Mouse (Mus musculus): ENCODE data around the gene Lamb3. TPM values are rescaled to one million over a fixed set of nuclear protein-coding genes. Genes with fewer than 3 reads are reported as not detected.

Lamb3 gene
- polyA plus RNA-seq, 1 experiment from 2014 or later, result 24.4 TPM

GRCm38 (mm10) chr1:193301216-193302092 is 94.0 kb downstream of the Lamb3 start:
- ATAC-seq (ENCODE audit: insufficient read depth), result peak; percentile 94
- peak overlapping the region; percentile 33 for H3K9ac ChIP-seq
- peak; percentile 65 for DNase-seq

GRCm38 (mm10) chr1:193302093-193302405 is 94.5 kb downstream of the Lamb3 start:
- H3K27ac ChIP-seq (ENCODE audit: low read depth), result peak overlapping the region; percentile 88
- H3K9me3 ChIP-seq (ENCODE audit: low read depth, low read length), result no peaks in the 10 kb centered on the region
- 43% methylated on average over 8 of the region's 8 CpGs for WGBS
- H3K9ac ChIP-seq, result peak overlapping the region; percentile 33
- peak overlapping the region; percentile 14; the same call in 1 of the 2 replicates for H3K4me3 ChIP-seq (ENCODE audit: low read depth, low read length)
- no peak for TF ChIP-seq CTCF (IDR thresholded peaks at IDR 0.05; ENCODE audit: low read depth)
- no peaks in the 10 kb centered on the region for H3K27me3 ChIP-seq (ENCODE audit: insufficient read depth, low read length)
- peak overlapping the region; percentile 53 for H3K4me2 ChIP-seq
- ATAC-seq (ENCODE audit: insufficient read depth) (peak; percentile 80), DNase-seq (peak; percentile 29)
- H3K4me1 ChIP-seq (ENCODE audit: insufficient read depth), result no peaks in the 10 kb centered on the region
- H3K36me3 ChIP-seq (ENCODE audit: insufficient read depth), result no peaks in the 10 kb centered on the region

More at GRCm38 (mm10) chr1:193301216-193302092, 94.0 kb downstream of the Lamb3 start:
- Histone ChIP-seq H3K27ac (ENCODE audit: low read depth) (peak overlapping the region; percentile 88), H3K27me3 (ENCODE audit: insufficient read depth, low read length) (no peaks in the 10 kb centered on the region), H3K4me2 (peak overlapping the region; percentile 53), H3K9me3 (ENCODE audit: low read depth, low read length) (no peaks in the 10 kb centered on the region), H3K4me3 (ENCODE audit: low read depth, low read length) (peak overlapping the region; percentile 14; the same call in 1 of the 2 replicates), H3K36me3 (ENCODE audit: insufficient read depth) (no peaks in the 10 kb centered on the region), H3K4me1 (ENCODE audit: insufficient read depth) (no peaks in the 10 kb centered on the region)
- TF ChIP-seq CTCF (IDR thresholded peaks at IDR 0.05; ENCODE audit: low read depth), result no peak
- WGBS, result 43% methylated on average over 6 of the region's 6 CpGs

GRCm38 (mm10) chr1:193303096-193303495 is 95.6 kb downstream of the Lamb3 start:
- DNase-seq (no peak), ATAC-seq (ENCODE audit: insufficient read depth) (no peak)
- TF ChIP-seq CTCF (IDR thresholded peaks at IDR 0.05; ENCODE audit: low read depth), result no peak
- Histone ChIP-seq H3K27ac (ENCODE audit: low read depth) (no peak overlapping the region), H3K36me3 (ENCODE audit: insufficient read depth) (no peaks in the 10 kb centered on the region), H3K4me1 (ENCODE audit: insufficient read depth) (no peaks in the 10 kb centered on the region), H3K27me3 (ENCODE audit: insufficient read depth, low read length) (no peaks in the 10 kb centered on the region), H3K9me3 (ENCODE audit: low read depth, low read length) (no peaks in the 10 kb centered on the region), H3K4me2 (peak overlapping the region; percentile 53; the same call in 1 of the 2 replicates), H3K4me3 (ENCODE audit: low read depth, low read length) (no peak overlapping the region), H3K9ac (no peak overlapping the region)
- 74% methylated on average over 2 of the region's 2 CpGs for WGBS

GRCm38 (mm10) chr1:193305386-193305785 is 97.9 kb downstream of the Lamb3 start:
- Histone ChIP-seq H3K27me3 (ENCODE audit: insufficient read depth, low read length) (no peaks in the 10 kb centered on the region), H3K27ac (ENCODE audit: low read depth) (no peak overlapping the region), H3K4me3 (ENCODE audit: low read depth, low read length) (no peak overlapping the region), H3K9me3 (ENCODE audit: low read depth, low read length) (no peaks in the 10 kb centered on the region), H3K9ac (no peak overlapping the region), H3K36me3 (ENCODE audit: insufficient read depth) (no peaks in the 10 kb centered on the region), H3K4me2 (no peak overlapping the region), H3K4me1 (ENCODE audit: insufficient read depth) (no peaks in the 10 kb centered on the region)
- 37% methylated on average over 7 of the region's 7 CpGs for WGBS
- ATAC-seq (ENCODE audit: insufficient read depth) (no peak), DNase-seq (no peak)
- no peak for TF ChIP-seq CTCF (IDR thresholded peaks at IDR 0.05; ENCODE audit: low read depth)

- H3K9ac ChIP-seq, result no peak overlapping the region
- H3K36me3 ChIP-seq (ENCODE audit: insufficient read depth), result no peaks in the 10 kb centered on the region
- H3K4me2 ChIP-seq, result no peak overlapping the region
- H3K27ac ChIP-seq (ENCODE audit: low read depth), result no peak overlapping the region
- H3K4me3 ChIP-seq (ENCODE audit: low read depth, low read length), result no peak overlapping the region
- no peaks in the 10 kb centered on the region for H3K27me3 ChIP-seq (ENCODE audit: insufficient read depth, low read length)
- no peaks in the 10 kb centered on the region for H3K9me3 ChIP-seq (ENCODE audit: low read depth, low read length)
- 93% methylated on average over 2 of the region's 2 CpGs for WGBS
- no peak for ATAC-seq (ENCODE audit: insufficient read depth)
- TF ChIP-seq CTCF (IDR thresholded peaks at IDR 0.05; ENCODE audit: low read depth), result no peak
- H3K4me1 ChIP-seq (ENCODE audit: insufficient read depth), result no peaks in the 10 kb centered on the region
- no peak for DNase-seq
Observed at GRCm38 (mm10) chr1:193306832-193307231, 99.3 kb downstream of the Lamb3 start.

GRCm38 (mm10) chr1:193309785-193310518 is 102.5 kb downstream of the Lamb3 start:
- no peak overlapping the region for H3K4me2 ChIP-seq
- no peaks in the 10 kb centered on the region for H3K36me3 ChIP-seq (ENCODE audit: insufficient read depth)
- no peak overlapping the region for H3K9ac ChIP-seq
- no peak overlapping the region for H3K4me3 ChIP-seq (ENCODE audit: low read depth, low read length)
- H3K4me1 ChIP-seq (ENCODE audit: insufficient read depth), result no peaks in the 10 kb centered on the region
- H3K9me3 ChIP-seq (ENCODE audit: low read depth, low read length), result no peaks in the 10 kb centered on the region
- no peak for TF ChIP-seq CTCF (IDR thresholded peaks at IDR 0.05; ENCODE audit: low read depth)
- H3K27me3 ChIP-seq (ENCODE audit: insufficient read depth, low read length), result no peaks in the 10 kb centered on the region
- H3K27ac ChIP-seq (ENCODE audit: low read depth), result no peak overlapping the region
- ATAC-seq (ENCODE audit: insufficient read depth) (no peak), DNase-seq (no peak)
- WGBS, result 32% methylated on average over 1 of the region's 1 CpGs

GRCm38 (mm10) chr1:193310519-193311085 is 103.1 kb downstream of the Lamb3 start:
- Histone ChIP-seq H3K9me3 (ENCODE audit: low read depth, low read length) (no peaks in the 10 kb centered on the region), H3K9ac (no peak overlapping the region), H3K4me2 (no peak overlapping the region), H3K4me1 (ENCODE audit: insufficient read depth) (peaks cover 3% of the 10 kb centered on the region; the same call in 1 of the 2 replicates), H3K4me3 (ENCODE audit: low read depth, low read length) (no peak overlapping the region), H3K36me3 (ENCODE audit: insufficient read depth) (no peaks in the 10 kb centered on the region), H3K27ac (ENCODE audit: low read depth) (no peak overlapping the region), H3K27me3 (ENCODE audit: insufficient read depth, low read length) (no peaks in the 10 kb centered on the region)
- 89% methylated on average over 3 of the region's 3 CpGs for WGBS
- ATAC-seq (ENCODE audit: insufficient read depth), result no peak
- no peak for DNase-seq
- no peak for TF ChIP-seq CTCF (IDR thresholded peaks at IDR 0.05; ENCODE audit: low read depth)

Measured in lung, embryonic 14.5 days (tissue).